Mouse (Mus musculus): ENCODE measurements around the gene Magi2. TPM values are rescaled to one million over a fixed set of nuclear protein-coding genes. Genes with fewer than 3 reads are reported as not detected.

Magi2 gene
- polyA plus RNA-seq, 1 experiment from 2014 or later, result 1.7 TPM

DNA sequence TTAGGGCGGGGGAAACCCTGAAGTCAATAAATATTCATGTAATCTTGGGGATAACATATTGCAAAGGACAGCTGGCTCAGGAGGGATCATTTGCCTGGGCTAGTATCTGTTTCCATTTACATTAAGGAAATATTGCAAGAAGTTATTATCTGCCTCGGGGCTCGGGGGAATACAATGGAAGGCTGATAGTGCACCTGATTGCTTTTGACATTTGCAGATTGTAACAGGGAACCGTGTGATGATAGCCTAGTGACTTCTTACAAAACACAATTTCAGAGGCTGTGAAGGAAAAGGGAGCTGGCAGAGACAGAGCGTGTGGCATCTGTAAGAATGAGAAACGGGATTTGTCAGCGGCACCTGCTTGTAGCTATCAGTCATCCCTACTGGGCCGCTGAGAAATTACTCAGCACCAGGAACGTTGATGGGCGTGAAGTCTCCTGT lies 1356.2 kb downstream of the Magi2 start:
- 66% methylated on average over 10 of the region's 10 CpGs for WGBS
- Histone ChIP-seq H3K4me3 (ENCODE audit: low read depth, low read length) (no peak overlapping the region), H3K36me3 (ENCODE audit: control insufficient read depth, insufficient read depth, low read length) (no peaks in the 10 kb centered on the region), H3K9me3 (ENCODE audit: control insufficient read depth, low read length) (no peaks in the 10 kb centered on the region), H3K4me1 (replicated peaks; ENCODE audit: control insufficient read depth, insufficient read depth, low read length) (no peaks in the 10 kb centered on the region), H3K4me2 (no peak overlapping the region), H3K27ac (ENCODE audit: low read depth, low read length) (no peak overlapping the region), H3K9ac (ENCODE audit: low read depth, low read length) (no peak overlapping the region), H3K27me3 (replicated peaks; ENCODE audit: control insufficient read depth, insufficient read depth, low read length) (no peaks in the 10 kb centered on the region)
- DNase-seq (ENCODE audit: low spot score) (no peak), ATAC-seq (replicated peaks; ENCODE audit: low FRiP score) (no peak)

DNA sequence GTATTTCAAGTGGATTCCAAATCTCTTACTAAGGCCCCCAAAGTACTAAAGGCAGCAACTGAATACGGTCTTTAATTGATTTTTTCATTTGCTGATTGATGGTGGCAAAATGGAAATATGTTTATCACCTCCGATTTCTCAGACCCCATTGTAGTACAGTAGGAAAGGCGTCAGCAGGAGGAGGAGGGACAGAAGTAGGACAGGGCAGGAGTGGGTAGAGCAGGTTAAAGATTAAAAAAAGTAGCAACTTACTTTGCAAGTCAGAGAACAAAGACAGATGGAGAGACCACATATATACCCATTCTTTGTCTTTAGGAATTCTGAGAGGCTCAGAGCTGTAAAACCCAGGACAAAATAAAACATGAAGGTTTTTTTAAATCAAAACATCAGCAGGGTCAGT lies 1356.8 kb downstream of the Magi2 start:
- no peak for ATAC-seq (replicated peaks; ENCODE audit: low FRiP score)
- DNase-seq (ENCODE audit: low spot score), result no peak
- 67% methylated on average over 3 of the region's 3 CpGs for WGBS

DNA sequence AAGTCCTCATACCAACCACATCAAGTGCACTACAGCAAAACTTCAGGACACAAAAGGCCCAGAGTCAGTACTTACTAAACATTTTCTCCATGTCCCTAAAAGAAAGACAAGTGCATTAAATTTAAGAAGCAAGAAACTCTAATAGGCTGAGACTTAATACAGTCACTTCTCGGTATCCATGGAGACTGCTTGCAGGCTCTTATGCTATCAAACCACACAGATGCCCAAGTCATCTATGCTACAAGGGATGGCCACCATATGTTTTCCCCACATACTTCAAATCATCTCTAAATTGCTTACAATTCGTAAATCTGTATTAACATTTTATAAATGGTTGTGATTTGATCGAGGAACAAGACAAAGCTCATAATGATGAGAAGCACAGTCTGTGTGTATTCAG lies 1357.9 kb downstream of the Magi2 start:
- Histone ChIP-seq H3K4me2 (no peak overlapping the region), H3K27me3 (replicated peaks; ENCODE audit: control insufficient read depth, insufficient read depth, low read length) (no peaks in the 10 kb centered on the region), H3K27ac (ENCODE audit: low read depth, low read length) (no peak overlapping the region), H3K9ac (ENCODE audit: low read depth, low read length) (no peak overlapping the region), H3K9me3 (ENCODE audit: control insufficient read depth, low read length) (no peaks in the 10 kb centered on the region), H3K4me1 (replicated peaks; ENCODE audit: control insufficient read depth, insufficient read depth, low read length) (no peaks in the 10 kb centered on the region), H3K36me3 (ENCODE audit: control insufficient read depth, insufficient read depth, low read length) (no peaks in the 10 kb centered on the region), H3K4me3 (ENCODE audit: low read depth, low read length) (no peak overlapping the region)
- ATAC-seq (replicated peaks; ENCODE audit: low FRiP score) (no peak), DNase-seq (ENCODE audit: low spot score) (no peak)
- WGBS, result 83% methylated on average over 3 of the region's 3 CpGs

More for the DNA sequence above, 1356.8 kb downstream of the Magi2 start:
- Histone ChIP-seq H3K36me3 (ENCODE audit: control insufficient read depth, insufficient read depth, low read length) (no peaks in the 10 kb centered on the region), H3K27me3 (replicated peaks; ENCODE audit: control insufficient read depth, insufficient read depth, low read length) (no peaks in the 10 kb centered on the region), H3K4me2 (no peak overlapping the region), H3K9me3 (ENCODE audit: control insufficient read depth, low read length) (no peaks in the 10 kb centered on the region), H3K9ac (ENCODE audit: low read depth, low read length) (no peak overlapping the region), H3K27ac (ENCODE audit: low read depth, low read length) (no peak overlapping the region), H3K4me3 (ENCODE audit: low read depth, low read length) (no peak overlapping the region), H3K4me1 (replicated peaks; ENCODE audit: control insufficient read depth, insufficient read depth, low read length) (no peaks in the 10 kb centered on the region)

DNA sequence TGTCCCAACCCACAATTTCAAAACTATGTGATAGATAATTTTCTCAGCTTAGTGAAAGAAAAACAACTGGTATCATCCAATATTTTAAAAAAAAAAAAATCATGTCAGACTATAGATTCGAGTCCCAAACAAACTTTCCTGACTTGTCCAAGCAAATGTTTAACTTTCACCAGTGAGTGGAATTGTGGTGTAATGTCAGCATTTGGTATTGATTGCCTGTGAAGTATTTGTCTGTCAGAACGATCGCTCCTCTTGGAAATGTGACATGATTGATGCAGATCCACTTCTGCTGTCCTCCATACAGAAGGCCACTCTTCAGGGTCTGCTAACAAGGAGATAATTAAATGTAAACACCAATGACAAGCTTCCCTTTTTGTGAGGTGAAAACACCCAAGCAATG lies 1362.9 kb downstream of the Magi2 start:
- DNase-seq (ENCODE audit: low spot score), result no peak
- Histone ChIP-seq H3K9me3 (ENCODE audit: control insufficient read depth, low read length) (no peaks in the 10 kb centered on the region), H3K4me3 (ENCODE audit: low read depth, low read length) (no peak overlapping the region), H3K4me1 (replicated peaks; ENCODE audit: control insufficient read depth, insufficient read depth, low read length) (no peaks in the 10 kb centered on the region), H3K9ac (ENCODE audit: low read depth, low read length) (no peak overlapping the region), H3K27me3 (replicated peaks; ENCODE audit: control insufficient read depth, insufficient read depth, low read length) (no peaks in the 10 kb centered on the region), H3K36me3 (ENCODE audit: control insufficient read depth, insufficient read depth, low read length) (no peaks in the 10 kb centered on the region), H3K27ac (ENCODE audit: low read depth, low read length) (no peak overlapping the region), H3K4me2 (no peak overlapping the region)
- WGBS, result 55% methylated on average over 3 of the region's 3 CpGs
- no peak for ATAC-seq (replicated peaks; ENCODE audit: low FRiP score)

DNA sequence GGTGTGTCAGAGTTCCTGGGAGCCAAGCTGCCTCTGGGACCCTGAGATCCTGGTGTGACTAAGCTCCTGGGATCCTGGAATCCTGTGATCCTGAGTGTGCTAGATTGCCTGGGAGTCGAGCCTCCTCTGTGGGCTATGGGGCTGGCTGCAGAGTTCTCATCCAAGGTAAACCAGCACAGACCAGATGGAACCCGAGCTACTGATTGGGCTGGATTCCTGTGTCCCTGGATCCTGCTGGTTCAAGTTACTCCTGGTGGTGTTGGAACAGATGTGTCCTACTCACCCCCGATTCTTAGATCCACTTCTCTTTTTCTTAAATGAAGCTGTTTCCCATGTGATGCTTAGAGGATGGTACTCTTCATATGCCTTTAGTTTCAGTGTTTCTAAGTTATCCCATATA lies 1371.4 kb downstream of the Magi2 start:
- Histone ChIP-seq H3K36me3 (ENCODE audit: control insufficient read depth, insufficient read depth, low read length) (no peaks in the 10 kb centered on the region), H3K9ac (ENCODE audit: low read depth, low read length) (no peak overlapping the region), H3K4me2 (no peak overlapping the region), H3K4me3 (ENCODE audit: low read depth, low read length) (no peak overlapping the region), H3K4me1 (replicated peaks; ENCODE audit: control insufficient read depth, insufficient read depth, low read length) (no peaks in the 10 kb centered on the region), H3K27me3 (replicated peaks; ENCODE audit: control insufficient read depth, insufficient read depth, low read length) (no peaks in the 10 kb centered on the region), H3K9me3 (ENCODE audit: control insufficient read depth, low read length) (no peaks in the 10 kb centered on the region), H3K27ac (ENCODE audit: low read depth, low read length) (no peak overlapping the region)
- ATAC-seq (replicated peaks; ENCODE audit: low FRiP score) (no peak), DNase-seq (ENCODE audit: low spot score) (no peak)
- 62% methylated on average over 3 of the region's 3 CpGs for WGBS

DNA sequence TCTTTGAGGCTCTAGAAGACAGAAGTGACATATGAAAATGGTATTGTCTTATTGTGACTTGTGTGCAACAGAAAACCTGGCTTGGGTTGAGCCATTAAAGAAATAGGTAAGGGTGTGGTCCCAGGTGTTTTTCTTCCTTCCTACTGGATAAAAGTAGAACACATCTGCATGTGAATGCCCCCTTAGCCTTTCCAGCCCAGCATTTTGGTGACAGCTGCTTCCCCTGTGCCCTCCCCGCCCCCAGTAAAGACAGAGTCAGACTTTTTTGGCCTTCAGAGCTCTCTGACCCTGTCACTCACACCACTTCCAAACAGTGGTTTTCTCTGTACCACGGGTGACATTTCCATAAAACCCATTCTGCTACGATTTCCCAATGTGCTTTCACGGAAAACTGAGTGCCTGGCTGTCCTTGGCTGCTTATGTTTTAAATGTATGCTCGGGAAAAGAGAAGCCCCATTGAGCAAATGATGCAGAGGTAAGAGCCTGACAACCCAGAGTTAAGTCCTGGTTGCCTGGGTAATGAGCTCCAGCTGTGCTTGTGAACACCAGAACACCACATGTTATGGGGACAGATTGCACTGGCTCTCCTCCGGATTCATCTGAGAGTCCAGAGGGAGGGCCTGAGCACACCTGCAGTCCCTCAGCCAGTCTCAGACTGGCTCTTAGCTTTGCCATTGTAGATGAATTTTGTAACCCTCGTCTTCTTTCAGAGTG lies 1377.1 kb downstream of the Magi2 start:
- H3K9ac ChIP-seq (ENCODE audit: low read depth, low read length), result no peak overlapping the region
- no peak overlapping the region for H3K27ac ChIP-seq (ENCODE audit: low read depth, low read length)
- no peaks in the 10 kb centered on the region for H3K36me3 ChIP-seq (ENCODE audit: control insufficient read depth, insufficient read depth, low read length)
- 48% methylated on average over 7 of the region's 7 CpGs for WGBS
- ATAC-seq (replicated peaks; ENCODE audit: low FRiP score) (no peak), DNase-seq (ENCODE audit: low spot score) (no peak)
- no peak overlapping the region for H3K4me3 ChIP-seq (ENCODE audit: low read depth, low read length)
- H3K4me1 ChIP-seq (replicated peaks; ENCODE audit: control insufficient read depth, insufficient read depth, low read length), result no peaks in the 10 kb centered on the region
- no peaks in the 10 kb centered on the region for H3K9me3 ChIP-seq (ENCODE audit: control insufficient read depth, low read length)
- H3K27me3 ChIP-seq (replicated peaks; ENCODE audit: control insufficient read depth, insufficient read depth, low read length), result no peaks in the 10 kb centered on the region
- H3K4me2 ChIP-seq, result no peak overlapping the region

DNA sequence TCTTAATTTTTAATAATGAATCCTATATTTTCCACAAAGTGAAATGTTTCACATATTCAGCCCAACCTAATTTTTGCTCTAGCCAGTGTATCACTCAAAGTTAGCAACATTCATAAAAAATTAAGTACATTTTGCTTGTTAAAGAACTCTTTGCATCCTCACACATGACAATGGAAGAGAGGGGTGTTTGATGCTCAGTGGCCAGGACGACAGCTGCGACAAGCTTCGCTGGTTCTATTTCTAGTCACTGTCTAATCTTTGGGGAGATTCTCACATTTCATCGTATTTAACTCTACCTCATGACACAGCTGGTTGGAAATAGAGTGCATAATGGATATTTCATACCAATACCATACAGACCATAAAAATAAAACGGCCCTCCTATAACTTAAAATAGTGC lies 1379.7 kb downstream of the Magi2 start:
- H3K27me3 ChIP-seq (replicated peaks; ENCODE audit: control insufficient read depth, insufficient read depth, low read length), result no peaks in the 10 kb centered on the region
- H3K9me3 ChIP-seq (ENCODE audit: control insufficient read depth, low read length), result no peaks in the 10 kb centered on the region
- no peak overlapping the region for H3K27ac ChIP-seq (ENCODE audit: low read depth, low read length)
- no peak overlapping the region for H3K9ac ChIP-seq (ENCODE audit: low read depth, low read length)
- H3K4me3 ChIP-seq (ENCODE audit: low read depth, low read length), result no peak overlapping the region
- no peaks in the 10 kb centered on the region for H3K4me1 ChIP-seq (replicated peaks; ENCODE audit: control insufficient read depth, insufficient read depth, low read length)
- no peak overlapping the region for H3K4me2 ChIP-seq
- H3K36me3 ChIP-seq (ENCODE audit: control insufficient read depth, insufficient read depth, low read length), result no peaks in the 10 kb centered on the region
- DNase-seq (ENCODE audit: low spot score) (no peak), ATAC-seq (replicated peaks; ENCODE audit: low FRiP score) (no peak)
- 87% methylated on average over 5 of the region's 5 CpGs for WGBS

DNA sequence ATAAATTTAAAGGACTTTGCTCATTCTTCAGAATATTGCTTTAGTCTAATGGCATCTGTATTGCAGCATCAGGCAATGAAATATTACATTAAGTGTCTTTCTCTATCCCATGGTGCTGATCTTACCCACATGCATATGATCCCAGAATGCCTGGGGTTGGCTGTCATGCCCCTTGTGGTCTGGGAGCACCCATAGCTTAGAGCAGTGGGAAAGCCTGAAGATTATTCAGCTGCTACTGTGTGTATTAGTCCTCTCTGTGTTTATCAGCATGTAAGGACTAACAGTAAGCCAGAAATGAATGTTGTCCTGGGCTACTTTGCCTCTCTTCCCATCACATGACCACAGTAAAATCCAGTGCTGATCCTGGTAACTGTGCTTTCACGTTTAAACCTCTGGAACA lies 1380.7 kb downstream of the Magi2 start:
- no peak for DNase-seq (ENCODE audit: low spot score)
- no peak overlapping the region for H3K27ac ChIP-seq (ENCODE audit: low read depth, low read length)
- H3K9ac ChIP-seq (ENCODE audit: low read depth, low read length), result no peak overlapping the region
- no peaks in the 10 kb centered on the region for H3K9me3 ChIP-seq (ENCODE audit: control insufficient read depth, low read length)
- no peak for ATAC-seq (replicated peaks; ENCODE audit: low FRiP score)
- no peaks in the 10 kb centered on the region for H3K27me3 ChIP-seq (replicated peaks; ENCODE audit: control insufficient read depth, insufficient read depth, low read length)
- no peaks in the 10 kb centered on the region for H3K36me3 ChIP-seq (ENCODE audit: control insufficient read depth, insufficient read depth, low read length)
- no peak overlapping the region for H3K4me3 ChIP-seq (ENCODE audit: low read depth, low read length)
- no peaks in the 10 kb centered on the region for H3K4me1 ChIP-seq (replicated peaks; ENCODE audit: control insufficient read depth, insufficient read depth, low read length)
- 53% methylated on average over 1 of the region's 1 CpGs for WGBS
- H3K4me2 ChIP-seq, result no peak overlapping the region

DNA sequence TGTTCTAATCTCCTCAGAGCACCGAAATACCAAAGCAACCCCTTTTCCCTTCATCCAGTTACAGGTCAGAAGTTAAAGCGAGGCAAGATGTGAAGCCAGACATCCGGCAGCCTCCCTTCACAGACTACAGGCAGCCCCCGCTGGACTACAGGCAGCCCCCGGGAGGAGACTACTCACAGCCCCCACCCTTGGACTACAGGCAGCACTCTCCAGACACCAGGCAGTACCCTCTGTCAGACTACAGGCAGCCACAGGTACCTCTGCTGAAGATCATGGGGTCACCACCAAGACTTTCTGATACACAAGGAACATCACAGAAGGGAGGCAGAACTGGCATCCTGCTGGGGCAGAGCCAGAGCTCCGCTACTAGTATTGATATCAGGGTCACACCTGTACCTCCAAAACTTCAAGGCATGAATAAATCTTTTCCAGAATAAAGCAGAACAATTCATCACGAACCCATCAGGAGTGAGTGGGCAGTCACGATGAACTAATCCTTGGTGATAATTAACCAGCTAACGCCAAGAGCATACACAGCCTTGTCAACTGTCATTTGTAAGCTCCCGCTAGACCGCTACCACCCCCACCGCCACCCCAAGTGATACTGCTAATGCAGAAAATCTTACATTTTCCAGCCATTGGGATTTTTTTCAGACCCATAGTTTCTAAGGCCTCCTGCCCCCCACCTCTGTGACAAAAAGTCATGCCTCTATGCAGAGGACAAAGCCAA lies 1382.5 kb downstream of the Magi2 start:
- DNase-seq (ENCODE audit: low spot score), result no peak
- no peak for ATAC-seq (replicated peaks; ENCODE audit: low FRiP score)
- no peaks in the 10 kb centered on the region for H3K4me1 ChIP-seq (replicated peaks; ENCODE audit: control insufficient read depth, insufficient read depth, low read length)
- H3K4me2 ChIP-seq, result no peak overlapping the region
- H3K27ac ChIP-seq (ENCODE audit: low read depth, low read length), result no peak overlapping the region
- no peaks in the 10 kb centered on the region for H3K36me3 ChIP-seq (ENCODE audit: control insufficient read depth, insufficient read depth, low read length)
- no peaks in the 10 kb centered on the region for H3K9me3 ChIP-seq (ENCODE audit: control insufficient read depth, low read length)
- H3K4me3 ChIP-seq (ENCODE audit: low read depth, low read length), result no peak overlapping the region
- no peak overlapping the region for H3K9ac ChIP-seq (ENCODE audit: low read depth, low read length)
- no peaks in the 10 kb centered on the region for H3K27me3 ChIP-seq (replicated peaks; ENCODE audit: control insufficient read depth, insufficient read depth, low read length)
- 78% methylated on average over 12 of the region's 12 CpGs for WGBS
